Mouse (Mus musculus) urinary bladder, postnatal 25 days (tissue): ENCODE data around the gene Bdh1.

Experiments
- DNase-seq: peaks from one replicate; pipeline ENCODE4 v3.0.0; 2022; ENCODE audit warnings: low spot score

The Bdh1 gene

DNA sequence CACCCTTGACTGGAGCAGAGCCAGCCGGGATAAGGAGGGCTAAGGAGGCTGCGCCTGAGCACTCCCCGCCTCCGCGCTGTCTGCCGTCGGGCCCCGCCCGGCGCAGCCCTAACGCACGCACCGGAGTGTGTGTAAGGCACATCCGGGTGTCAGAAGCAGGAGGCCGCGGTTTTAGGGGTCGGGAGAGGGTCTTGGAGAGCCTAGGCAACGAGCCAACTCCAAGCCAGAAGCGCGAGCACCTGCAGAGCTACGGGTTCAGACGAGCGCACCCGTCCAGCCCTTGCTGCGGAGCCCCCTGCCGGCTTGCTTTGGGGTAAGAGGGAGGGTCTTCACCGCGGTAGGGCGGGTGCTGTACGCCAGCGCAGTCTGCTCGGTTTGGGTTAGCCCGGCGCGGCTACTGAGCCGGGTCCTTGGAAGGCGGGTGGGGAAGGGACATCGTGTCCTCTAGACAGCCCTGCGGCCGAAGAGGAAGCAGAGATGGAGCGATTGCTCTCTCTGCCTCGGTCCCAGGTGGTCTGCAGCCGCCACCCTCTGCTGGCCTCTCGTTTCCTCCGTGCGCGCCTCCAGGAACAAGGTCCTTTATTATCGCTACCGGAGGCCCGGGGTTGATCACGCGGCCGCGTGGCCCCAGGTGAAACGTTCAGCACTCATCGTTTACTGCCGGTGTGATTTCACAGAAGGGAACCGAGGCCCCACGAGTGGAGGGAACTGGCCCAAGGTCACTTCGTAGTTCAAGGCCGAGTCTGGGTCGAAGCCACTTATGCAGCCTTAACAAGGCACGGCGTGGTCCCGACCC, 6.8 kb downstream of the Bdh1 start:
- DNase-seq, result peak; percentile 36

DNA sequence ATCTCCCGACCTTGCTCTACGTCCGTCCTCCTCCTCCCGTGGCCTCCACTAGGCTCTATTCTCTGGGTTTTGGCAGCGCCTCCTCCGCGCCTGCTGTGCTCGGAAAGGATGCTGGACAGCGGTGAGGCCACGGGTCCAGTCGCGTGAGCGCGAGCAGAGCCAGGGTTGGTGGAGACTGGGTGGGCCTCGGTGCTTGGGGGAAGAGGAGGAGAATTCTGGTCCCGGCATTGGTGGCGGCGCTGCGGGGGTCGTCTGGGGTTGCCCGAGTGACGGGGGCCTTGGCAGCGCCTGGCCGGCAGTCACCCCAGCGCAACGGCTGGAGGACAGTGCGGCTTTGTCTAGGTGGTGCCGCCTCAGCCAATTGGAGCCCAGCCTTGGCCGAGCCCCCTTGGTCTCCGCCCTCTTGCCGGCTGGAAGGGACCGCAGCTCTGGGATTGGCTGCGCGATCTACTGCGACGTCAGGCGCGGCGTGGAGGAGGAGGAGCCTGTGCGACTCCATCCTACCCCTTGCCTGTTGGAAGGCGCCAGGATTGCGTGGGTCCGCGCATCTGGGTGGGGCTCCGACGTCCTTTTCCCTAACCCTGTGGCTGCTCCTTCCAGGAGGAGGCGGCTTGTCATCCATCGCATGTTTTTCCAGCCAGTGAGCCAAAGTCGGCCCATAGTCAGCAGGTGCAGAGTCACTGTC, 7.5 kb downstream of the Bdh1 start:
- peak; percentile 78 for DNase-seq

DNA sequence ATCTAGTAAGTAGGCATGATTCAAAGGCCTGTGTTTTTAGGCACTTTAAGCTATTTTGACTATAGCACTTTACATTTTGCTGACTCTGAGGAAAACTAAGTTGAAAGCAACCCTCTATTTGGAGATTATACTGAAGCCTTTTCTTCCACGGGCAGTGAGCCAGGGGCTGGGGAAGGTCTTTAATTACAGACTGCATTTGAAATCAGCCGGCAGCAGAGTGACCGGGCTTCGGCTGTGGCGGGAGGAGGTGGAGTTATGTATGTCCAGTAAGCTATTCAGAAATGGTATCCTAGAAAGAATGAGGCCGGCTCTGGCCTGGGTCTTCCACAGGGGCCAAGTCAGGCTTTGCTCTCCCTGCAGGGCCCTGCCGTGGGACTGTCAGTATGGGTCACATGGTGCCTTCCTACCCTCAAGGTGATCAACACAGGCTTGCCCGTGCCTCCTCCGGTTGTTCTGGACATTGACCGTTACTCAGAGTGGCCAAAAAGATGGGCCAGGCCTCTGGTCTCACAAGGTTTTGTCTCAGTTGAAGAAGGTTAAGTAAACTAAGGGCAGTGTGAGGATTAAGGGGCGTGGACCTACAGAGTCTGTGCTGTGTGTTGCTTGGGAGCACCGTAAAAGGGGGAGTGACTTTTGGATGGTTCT, 11.5 kb downstream of the Bdh1 start:
- no peak for DNase-seq

DNA sequence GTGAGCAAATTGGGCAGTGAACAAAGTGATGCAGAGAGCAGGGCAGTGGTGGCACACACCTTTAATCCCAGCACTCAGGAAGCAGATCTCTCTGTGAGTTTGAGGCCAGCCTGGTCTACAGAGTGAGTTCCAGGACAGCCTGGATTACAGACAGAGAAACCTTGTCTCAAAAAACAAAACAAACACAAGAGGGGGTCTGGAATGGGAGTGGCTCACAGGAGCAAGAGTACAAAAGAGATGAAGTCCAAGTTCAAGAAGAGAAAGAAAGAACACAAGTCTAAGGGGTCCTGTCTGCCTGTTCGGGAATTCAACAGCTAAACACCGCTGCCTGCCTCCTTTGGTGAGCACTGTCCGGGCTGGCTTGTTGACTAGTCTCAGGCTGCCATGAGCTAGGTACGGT, 13.1 kb downstream of the Bdh1 start:
- DNase-seq, result no peak

DNA sequence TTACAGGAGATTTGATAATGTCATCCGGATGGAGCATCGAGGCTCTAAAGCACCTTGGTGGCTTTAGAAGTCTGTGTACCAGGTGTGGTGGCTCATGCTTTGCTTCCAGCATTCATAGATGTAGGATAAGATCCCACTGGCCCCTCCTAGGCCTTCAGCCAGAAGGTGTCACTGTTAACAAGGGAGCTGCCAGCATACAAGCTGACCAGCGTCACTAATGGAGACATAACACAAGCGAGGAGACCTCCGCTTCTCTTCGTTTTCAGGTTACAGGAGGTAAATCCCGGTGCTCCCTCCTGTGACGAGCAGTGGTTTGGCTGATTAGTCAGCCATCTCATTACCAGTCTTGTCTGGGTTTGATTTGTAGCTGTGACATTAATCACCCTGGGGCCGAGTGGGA, 14.0 kb downstream of the Bdh1 start:
- DNase-seq, result no peak

DNA sequence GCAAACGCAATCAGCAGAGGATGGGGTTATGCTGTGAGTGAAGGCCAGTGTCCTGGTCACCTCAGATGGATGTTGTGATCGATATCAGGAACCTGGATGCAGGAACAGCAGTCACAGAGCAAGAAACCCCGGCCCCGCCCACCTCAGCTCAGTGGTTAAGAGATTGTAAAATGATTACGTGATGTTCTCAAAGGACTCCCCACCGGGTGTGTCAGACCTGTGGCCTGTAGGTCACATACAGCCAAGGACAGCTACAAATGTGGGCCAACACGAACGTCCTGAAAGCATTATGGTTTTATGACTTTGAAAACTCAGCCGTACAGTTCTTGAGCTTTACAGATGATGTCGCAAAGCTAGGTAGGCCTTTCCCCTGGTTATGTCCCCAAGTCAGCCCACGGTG, 15.3 kb downstream of the Bdh1 start:
- DNase-seq, result no peak

DNA sequence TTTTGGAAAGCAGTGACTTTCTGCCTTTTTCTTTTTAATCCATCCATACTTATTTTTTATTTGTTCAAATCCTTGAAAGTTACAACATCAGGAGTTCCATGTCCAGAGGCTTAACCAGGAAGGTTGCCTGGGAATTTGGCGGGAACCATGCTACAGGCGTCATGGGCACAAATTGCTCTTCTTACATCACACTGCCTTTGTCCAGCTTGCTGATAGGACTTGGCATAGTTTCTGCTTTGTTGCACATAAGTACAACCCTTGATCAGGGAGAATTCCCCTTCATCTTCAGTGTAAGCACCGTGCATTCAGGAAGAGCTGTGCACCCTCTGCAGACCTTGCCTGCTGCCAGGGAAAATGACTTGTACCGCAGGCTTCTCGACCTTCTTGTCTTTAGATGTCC, 17.4 kb downstream of the Bdh1 start:
- no peak for DNase-seq

DNA sequence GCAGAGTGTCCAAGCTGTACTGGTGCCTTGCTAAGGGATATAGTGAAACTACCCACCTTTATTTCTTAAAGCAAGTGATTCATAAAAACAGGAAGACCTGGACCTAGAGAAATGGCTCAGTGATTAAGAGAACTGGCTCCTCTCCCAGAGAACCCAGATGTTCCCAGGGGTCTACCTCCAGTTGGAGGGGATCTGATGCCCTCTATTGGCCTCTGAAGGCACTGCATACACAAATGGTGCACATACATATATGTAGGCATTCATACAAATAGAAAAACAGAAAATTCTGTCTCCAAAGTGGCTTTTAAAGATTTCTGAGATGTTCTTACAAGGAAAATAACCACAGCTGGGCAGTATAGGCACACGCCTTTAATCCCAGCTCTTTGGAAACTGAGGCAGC, 18.0 kb downstream of the Bdh1 start:
- DNase-seq, result no peak

DNA sequence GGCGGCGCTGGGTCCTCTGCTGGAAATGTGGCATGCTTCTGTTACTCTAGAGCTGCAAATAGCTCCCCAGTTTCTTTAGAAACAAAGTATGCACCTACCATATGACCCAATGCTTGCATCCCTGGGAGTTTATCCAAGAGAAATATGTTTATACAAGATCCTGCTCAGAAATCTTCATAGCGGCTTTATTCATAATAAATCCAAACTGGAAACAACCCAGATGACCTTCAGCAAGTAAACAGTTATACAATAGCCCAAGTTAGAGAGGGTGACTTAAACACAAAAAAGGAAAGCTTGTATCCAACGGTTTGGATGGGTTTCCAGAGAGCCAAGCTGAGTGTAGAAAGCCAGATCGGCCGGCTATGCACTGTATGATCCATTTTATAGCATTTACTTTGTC, 22.4 kb downstream of the Bdh1 start:
- no peak for DNase-seq

DNA sequence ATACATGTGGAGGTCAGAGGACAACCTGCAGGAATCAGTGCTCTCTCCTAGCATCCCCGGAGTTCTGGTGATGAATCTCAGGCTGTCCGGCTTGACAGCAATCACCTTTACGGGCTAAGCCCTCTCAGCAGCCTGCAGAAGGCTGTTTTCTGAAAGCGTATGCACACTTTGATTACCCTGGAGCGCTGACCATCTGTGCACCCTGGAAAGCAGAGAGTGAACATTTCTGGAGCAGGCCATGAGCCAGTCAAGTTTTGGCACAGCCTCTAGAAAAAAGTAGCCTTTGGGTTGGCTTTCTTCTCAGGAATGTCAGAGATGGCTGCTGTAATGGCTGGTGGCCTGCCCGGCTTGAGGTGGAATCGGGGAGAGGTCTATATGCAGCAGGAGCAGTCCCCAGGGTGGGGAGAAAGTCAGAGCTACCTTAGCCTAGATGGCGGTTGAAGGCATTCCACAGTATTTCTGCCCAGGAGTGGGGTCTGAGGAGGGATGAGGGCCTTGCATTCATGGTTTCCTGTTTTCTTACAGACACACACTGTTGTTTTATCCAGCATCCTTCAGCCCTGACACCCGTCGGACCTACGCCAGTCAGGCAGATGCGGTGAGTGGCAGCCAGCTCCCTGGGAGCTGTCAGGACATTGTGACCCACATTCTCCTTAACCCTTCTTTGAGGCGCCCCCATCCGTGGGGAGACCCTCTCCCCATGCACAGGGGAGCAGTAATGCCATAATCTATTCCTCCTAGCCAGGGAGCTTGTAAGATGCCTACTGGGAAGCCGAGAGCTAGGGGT, 24.2 kb downstream of the Bdh1 start:
- no peak for DNase-seq

DNA sequence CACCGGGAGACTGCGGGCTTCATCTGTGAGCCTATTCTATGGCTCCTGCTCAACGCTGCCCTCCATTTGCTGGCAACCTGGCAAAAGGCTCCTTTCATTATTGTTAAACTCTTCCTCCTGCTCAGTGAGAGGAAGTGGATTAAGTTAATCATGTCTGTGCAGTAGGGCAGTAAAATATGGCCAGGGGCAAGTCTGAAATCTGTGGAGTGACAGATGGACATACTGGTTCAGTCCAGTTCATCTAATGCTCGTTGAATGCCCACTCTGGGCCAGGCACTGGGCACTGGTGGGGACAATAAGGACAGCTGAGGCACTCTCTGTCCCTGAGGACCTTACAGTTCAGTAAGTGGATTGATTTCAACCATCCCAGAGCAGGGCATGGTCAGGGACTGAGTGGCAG, 27.9 kb downstream of the Bdh1 start:
- no peak for DNase-seq

DNA sequence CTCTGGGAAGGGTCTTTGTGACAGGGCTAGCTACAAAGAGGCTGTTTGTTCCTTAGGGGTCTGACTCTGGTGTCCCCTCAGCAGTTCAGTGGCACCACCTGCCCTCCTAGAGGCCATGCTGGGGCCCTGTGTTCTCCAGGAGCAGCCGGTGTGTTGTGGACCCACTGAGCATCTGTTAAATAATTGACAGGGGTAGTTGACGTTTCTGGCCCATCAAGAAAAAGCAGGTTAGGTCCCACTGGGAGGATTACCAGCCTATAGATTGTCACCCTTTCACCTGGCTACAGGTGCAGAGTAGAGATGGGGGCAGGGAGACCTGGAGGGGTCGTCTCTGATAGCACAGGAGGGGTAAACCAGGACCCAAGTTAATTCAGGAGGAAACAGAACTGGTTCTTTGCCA, 29.2 kb downstream of the Bdh1 start:
- DNase-seq, result no peak

DNA sequence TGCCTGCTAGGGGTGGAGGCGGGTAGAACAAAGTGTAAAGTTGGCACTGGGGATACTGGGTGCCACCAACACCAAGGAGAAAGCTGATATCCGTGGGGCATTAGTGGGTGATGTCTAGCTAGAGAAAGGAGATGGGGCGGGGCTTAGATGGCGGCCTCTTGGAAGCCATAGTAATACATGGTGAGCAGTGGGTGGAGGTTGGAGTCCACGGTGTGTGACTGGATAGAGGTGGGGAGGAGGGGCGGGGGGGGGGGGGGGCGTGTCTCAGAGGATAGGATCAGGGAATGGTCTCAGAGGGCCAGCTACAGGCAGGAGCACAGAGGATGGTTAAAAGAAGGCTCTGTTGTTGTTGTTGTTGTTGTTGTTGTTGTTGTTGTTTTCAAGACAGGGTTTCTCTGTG, 30.4 kb downstream of the Bdh1 start:
- no peak for DNase-seq

DNA sequence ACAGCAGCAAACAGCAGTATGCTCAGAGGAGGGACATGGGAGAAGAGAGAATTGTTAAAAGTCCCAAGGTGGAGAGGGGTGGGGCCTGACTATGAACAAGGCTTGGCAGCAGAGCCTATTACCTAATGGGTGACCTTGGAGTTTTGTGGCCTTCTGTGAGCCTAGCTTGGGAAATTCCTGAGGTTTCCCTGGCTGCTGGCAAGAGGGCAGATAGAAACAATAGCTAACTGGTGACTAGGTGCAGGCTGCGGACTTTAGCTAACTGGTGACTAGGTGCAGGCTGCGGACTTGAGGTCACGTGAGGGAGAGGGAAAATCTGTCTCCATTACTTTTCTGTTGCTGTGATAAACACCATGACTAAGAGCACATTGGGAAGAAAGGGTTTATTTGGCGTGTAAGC, 31.9 kb downstream of the Bdh1 start:
- DNase-seq, result no peak

DNA sequence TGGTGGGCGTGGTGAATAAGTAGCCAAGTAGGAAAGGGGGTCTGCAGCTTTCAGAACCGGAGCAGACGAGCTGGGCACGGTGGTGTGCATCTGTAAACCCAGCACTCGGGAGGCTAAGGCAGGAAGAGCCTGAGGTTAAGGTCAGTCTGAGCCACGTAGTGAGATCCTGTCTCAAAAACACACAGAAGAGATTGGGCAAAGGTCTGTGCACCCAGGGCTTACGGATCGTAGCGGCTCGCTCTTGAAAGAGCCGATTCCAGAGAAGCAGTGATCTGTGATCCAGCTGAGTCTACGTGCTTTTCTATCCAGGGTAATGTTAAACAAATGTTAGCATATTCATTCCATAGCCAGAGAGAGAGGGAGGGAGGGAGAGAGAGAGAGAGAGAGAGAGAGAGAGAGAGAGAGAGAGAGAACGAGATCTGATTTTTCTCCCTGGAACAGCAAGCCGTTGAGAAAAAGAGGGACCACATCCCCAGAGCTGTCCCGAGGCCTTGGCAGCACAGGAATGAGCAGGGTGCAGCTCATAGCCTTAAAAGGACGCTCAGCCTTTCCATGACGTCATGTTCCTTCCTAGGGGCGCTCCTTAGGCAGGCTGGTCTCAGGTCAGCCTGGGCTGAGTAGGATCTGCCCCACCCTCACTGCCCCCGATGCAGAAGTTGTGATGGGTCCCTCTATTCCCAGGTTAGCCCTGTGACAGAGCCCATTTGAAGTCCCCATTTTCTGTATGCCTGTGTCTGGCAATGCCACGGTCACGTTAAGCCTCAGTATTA, 33.4 kb downstream of the Bdh1 start:
- DNase-seq, result no peak

DNA sequence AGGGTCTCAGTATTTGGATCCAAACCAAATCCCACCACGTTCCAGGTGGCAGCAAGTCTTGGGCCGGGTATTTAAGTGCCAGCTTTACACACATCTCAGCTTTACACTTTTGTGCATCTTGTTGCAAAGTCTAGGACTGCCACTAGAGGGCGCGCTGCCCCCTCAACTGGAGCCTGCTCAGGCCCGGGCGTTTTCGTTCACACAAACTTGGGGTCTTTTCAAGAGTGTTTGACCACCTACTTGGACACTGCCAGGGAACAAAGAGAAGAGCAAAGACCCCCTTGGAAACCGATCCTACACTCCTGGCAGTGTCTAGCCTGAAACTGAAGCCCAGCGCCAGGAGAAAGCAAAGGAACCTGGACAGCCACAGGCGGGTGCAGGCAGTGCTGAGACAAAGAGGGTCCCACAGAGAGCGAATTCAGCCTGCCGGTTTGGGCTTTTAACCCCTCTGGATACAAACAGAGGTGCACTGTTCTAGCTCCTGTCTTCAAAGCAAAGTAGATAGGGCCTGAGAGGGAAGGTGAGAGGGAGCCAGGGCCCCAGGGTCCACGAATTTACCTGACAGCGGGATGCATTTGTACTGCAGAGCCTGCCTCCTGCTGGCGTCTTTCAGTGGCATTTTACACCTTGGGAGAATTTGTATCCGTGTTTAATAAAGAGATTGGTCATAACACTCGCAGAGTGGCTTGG, 36.3 kb downstream of the Bdh1 start:
- peak; percentile 83 for DNase-seq

DNA sequence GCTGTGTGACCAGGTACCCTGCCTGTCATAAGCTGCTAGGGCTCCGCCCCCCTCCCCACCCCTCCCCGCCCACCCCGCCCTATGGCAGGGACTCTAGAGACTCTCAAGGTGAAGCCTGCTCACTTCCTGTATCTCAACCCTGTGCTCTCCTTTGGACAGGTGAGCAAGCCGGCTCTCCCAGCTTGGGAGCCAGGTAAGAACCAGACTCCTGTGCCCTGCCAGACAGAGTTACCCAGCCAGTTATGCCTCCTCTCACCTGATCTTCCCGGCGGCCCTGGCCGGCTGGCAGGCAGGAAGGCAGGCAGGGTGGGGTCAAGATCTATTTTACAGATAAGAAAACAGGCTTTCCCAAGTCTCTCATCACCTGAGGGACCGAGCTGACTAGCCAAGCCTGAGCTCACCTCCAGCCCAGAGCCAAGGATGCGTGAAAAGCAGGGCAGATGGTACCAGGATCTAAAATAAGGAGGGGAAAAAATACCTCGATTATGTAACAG, 37.9 kb downstream of the Bdh1 start:
- peak; percentile 63 for DNase-seq

DNA sequence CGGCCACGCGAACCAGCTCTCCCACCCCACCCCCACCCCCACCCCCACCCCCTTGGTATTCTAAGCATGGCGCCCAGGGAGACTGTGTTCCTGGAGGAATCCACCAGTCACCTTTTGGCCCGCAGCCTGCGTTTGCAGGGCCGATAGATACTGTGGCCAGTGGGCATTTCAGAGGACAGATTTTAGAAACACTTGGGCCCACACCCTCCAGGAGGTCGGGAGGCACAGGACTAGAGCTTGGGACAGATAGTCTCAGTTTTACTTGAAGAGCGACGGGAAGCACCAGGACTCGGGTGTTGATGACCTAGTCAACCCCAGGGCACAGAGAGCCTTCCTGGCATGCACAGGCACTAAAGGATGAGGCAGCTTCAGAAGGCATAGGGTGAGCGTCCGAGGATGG, 38.4 kb downstream of the Bdh1 start:
- DNase-seq, result no peak

DNA sequence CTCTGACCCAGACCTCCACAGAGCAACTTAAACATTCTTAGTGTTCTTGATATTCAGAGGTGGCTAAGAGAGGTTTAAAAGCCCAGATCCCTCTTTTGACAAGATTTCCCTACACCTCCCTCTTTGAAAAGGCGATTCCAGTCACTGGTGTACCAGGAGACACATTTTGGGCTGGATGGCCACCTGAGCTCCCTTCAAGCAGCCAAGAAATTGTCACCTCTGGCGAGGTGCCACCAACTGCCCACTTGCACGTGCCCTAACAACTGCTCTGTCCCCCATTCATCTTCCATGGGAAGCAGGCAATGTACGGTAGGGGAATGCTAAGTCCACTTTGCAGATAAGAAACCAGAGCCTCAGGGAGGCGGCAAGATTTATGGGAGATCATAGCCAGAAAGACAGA, 39.0 kb downstream of the Bdh1 start:
- no peak for DNase-seq

DNA sequence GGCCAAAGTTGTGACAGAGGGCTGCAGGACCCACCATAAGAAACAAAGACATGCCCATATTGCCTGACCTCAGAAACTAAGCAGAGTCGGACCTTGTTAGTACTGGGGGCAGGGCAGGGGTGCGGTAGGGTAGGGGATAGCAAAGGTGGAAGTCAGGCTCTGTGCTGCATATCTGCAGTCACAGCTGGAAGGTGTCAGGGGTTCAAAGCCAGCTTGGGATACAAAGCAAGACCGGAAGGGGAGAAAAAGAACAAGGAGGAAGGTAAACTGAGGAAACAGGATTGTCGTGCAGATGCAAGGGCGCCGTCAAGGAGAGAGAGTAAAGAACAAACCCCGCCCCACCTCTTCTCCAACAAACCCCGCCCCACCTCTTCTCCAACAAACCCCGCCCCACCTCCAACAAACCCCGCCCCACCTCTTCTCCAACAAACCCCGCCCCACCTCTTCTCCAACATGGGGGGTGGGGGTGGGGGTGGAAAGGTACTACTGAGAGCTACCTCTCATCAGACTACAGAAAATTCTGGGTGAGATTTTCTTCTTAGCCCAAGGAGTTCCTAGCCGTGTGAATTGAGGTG, 40.1 kb downstream of the Bdh1 start:
- no peak for DNase-seq

DNA sequence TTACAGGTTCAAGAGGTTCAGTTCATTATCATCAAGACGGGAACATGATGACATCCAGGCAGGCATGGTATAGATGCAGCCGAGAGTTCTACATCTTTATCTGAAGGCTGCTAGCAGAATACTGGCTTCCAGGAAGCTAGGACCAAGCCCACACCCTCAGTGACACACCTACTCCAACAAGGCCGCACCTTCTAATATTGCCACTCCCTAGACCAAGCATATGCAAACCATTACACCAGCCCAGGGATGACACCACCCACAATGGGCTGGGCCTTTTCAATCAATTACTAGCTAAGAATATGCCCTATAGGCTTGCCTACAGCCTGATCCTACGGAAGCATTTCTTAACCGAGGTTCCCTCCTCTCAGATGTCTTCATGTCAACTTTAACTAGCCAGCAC, 42.9 kb downstream of the Bdh1 start:
- no peak for DNase-seq
